In genomic region chr11:6625478-6626387, GRCm38 (mm10) we compare ENCODE assay signal across 8 mouse cellular contexts. TPM values are rescaled to one million over a fixed set of nuclear protein-coding genes. Genes with fewer than 3 reads are reported as not detected.
DNase-seq lines count a peak whose midpoint lies in the region; ATAC-seq and TF ChIP-seq lines count a peak whose summit lies in the region.

Tbrg4 (minus strand) TSS chr11:6626067.

- H3K79me2 ChIP-seq in C2C12 (ENCODE audit: control insufficient read depth, insufficient read depth) = peaks cover 65% of the 10 kb centered on the region
- peaks cover 3% of the 10 kb centered on the region; the same call in 1 of the 2 replicates for H3K79me2 ChIP-seq in liver, adult 2 months (ENCODE audit: control insufficient read depth, insufficient read depth, low read length)
- H3K79me2 ChIP-seq in myocyte (ENCODE audit: control insufficient read depth, insufficient read depth) = peaks cover 51% of the 10 kb centered on the region

- DNase-seq in brain, embryonic 14.5 days (ENCODE audit: low read depth) = peak; percentile 98
- DNase-seq in liver, adult 2 months (ENCODE audit: extremely low read depth, low read depth, low spot score) = peak; percentile 84
- peak; percentile 95 for DNase-seq in splenic B cell, adult 2 months (ENCODE audit: low read depth, low spot score)

- H3K79me3 ChIP-seq in C2C12 (ENCODE audit: low read depth) = peaks cover 41% of the 10 kb centered on the region

- peak within 1 kb of the TSS; percentile 89 for H3K4me2 ChIP-seq in heart, embryonic 11.5 days
- H3K4me2 ChIP-seq in kidney, embryonic 16.5 days (replicated peaks; ENCODE audit: low read depth, low read length) = peak within 1 kb of the TSS; percentile 97
- H3K4me2 ChIP-seq in myocyte (ENCODE audit: low read depth) = peak within 1 kb of the TSS; percentile 98

- H3K27ac ChIP-seq in heart, embryonic 11.5 days (ENCODE audit: low read depth, low read length) = peak within 1 kb of the TSS; percentile 87
- peak within 1 kb of the TSS; percentile 96 for H3K27ac ChIP-seq in kidney, embryonic 16.5 days (ENCODE audit: low read length)
- H3K27ac ChIP-seq in liver, adult 2 months (replicated peaks; ENCODE audit: insufficient read depth, low read depth, low read length) = peak within 1 kb of the TSS; percentile 96

- peak; percentile 92 for ATAC-seq in heart, embryonic 11.5 days (replicated peaks; ENCODE audit: insufficient number of reproducible peaks, low FRiP score, low TSS enrichment)
- peak; percentile 94 for ATAC-seq in kidney, embryonic 16.5 days (ENCODE audit: low FRiP score, low TSS enrichment)

- no peaks in the 10 kb centered on the region for H3K9me3 ChIP-seq in erythroblast, embryonic 14.5 days (ENCODE audit: control insufficient read depth, low read length)
- no peaks in the 10 kb centered on the region for H3K9me3 ChIP-seq in heart, embryonic 11.5 days (replicated peaks; ENCODE audit: control insufficient read depth, low read length)
- no peaks in the 10 kb centered on the region for H3K9me3 ChIP-seq in kidney, embryonic 16.5 days (ENCODE audit: low read length)

- H3K4me1 ChIP-seq in erythroblast, embryonic 14.5 days (ENCODE audit: control insufficient read depth) = peaks cover 45% of the 10 kb centered on the region
- H3K4me1 ChIP-seq in heart, embryonic 11.5 days (ENCODE audit: control insufficient read depth, insufficient read depth, low read length) = peaks cover 15% of the 10 kb centered on the region
- H3K4me1 ChIP-seq in kidney, embryonic 16.5 days (ENCODE audit: insufficient read depth, low read length) = peaks cover 22% of the 10 kb centered on the region
- H3K4me1 ChIP-seq in liver, adult 2 months (ENCODE audit: control insufficient read depth, insufficient read depth, low read length) = peaks cover 7% of the 10 kb centered on the region

- H3K27me3 ChIP-seq in C2C12 (ENCODE audit: control insufficient read depth, insufficient read depth, insufficient read length) (no peaks in the 10 kb centered on the region), myocyte (ENCODE audit: control insufficient read depth, insufficient read depth, insufficient read length) (no peaks in the 10 kb centered on the region)
- no peaks in the 10 kb centered on the region for H3K27me3 ChIP-seq in erythroblast, embryonic 14.5 days (ENCODE audit: control insufficient read depth)
- no peaks in the 10 kb centered on the region for H3K27me3 ChIP-seq in heart, embryonic 11.5 days (ENCODE audit: control insufficient read depth, insufficient read depth, low read length)
- H3K27me3 ChIP-seq in kidney, embryonic 16.5 days (ENCODE audit: insufficient read depth, low read length) = no peaks in the 10 kb centered on the region
- H3K27me3 ChIP-seq in liver, adult 2 months (ENCODE audit: control insufficient read depth, insufficient read depth, low read length) = no peaks in the 10 kb centered on the region
- H3K27me3 ChIP-seq in splenic B cell, adult 2 months (ENCODE audit: control insufficient read depth, insufficient read depth, low read length, poor library complexity, severe bottlenecking) = no peaks in the 10 kb centered on the region

- no peak for TF ChIP-seq CTCF in C2C12 (IDR thresholded peaks at IDR 0.05; ENCODE audit: control insufficient read depth, insufficient read depth, insufficient read length)
- no peak for TF ChIP-seq CTCF in brain, embryonic 14.5 days (IDR thresholded peaks at IDR 0.05; ENCODE audit: borderline replicate concordance, extremely low read depth, insufficient read depth, insufficient read length)
- no peak for TF ChIP-seq CTCF in liver, adult 2 months (IDR thresholded peaks at IDR 0.05; ENCODE audit: low read depth, low read length)

- peak within 1 kb of the TSS; percentile 91 for H3ac ChIP-seq in C2C12 (ENCODE audit: control insufficient read depth, insufficient read length, low read depth)
- peak within 1 kb of the TSS; percentile 54 for H3ac ChIP-seq in myocyte (ENCODE audit: control insufficient read depth, insufficient read length)

- TF ChIP-seq POLR2A in brain, embryonic 14.5 days (IDR thresholded peaks at IDR 0.05; ENCODE audit: borderline replicate concordance, extremely low read depth, insufficient read depth, insufficient read length, poor library complexity, severe bottlenecking) = peak; percentile 77; the same call in 1 of the 2 replicates
- TF ChIP-seq POLR2A in liver, adult 2 months (IDR thresholded peaks at IDR 0.05; ENCODE audit: extremely low read depth, insufficient read depth, low read length) = peak; percentile 66
- peak; percentile 82 for TF ChIP-seq POLR2A in myocyte (IDR thresholded peaks at IDR 0.05; ENCODE audit: insufficient read length, low read depth)

- peak within 1 kb of the TSS; percentile 89 for H3K9ac ChIP-seq in heart, embryonic 11.5 days (ENCODE audit: low read depth, low read length)
- H3K9ac ChIP-seq in kidney, embryonic 16.5 days (replicated peaks; ENCODE audit: low read length) = peak within 1 kb of the TSS; percentile 95
- H3K9ac ChIP-seq in liver, adult 2 months (ENCODE audit: low read depth, low read length) = peak within 1 kb of the TSS; percentile 91

- peak within 1 kb of the TSS; percentile 68 for H3K4me3 ChIP-seq in C2C12 (ENCODE audit: insufficient read depth, poor library complexity, severe bottlenecking)
- H3K4me3 ChIP-seq in erythroblast, embryonic 14.5 days (replicated peaks) = peak within 1 kb of the TSS; percentile 99
- H3K4me3 ChIP-seq in heart, embryonic 11.5 days (ENCODE audit: low read depth, low read length) = peak within 1 kb of the TSS; percentile 72
- peak within 1 kb of the TSS; percentile 86 for H3K4me3 ChIP-seq in kidney, embryonic 16.5 days (ENCODE audit: low read length)
- H3K4me3 ChIP-seq in liver, adult 2 months (ENCODE audit: insufficient read depth, low read depth, low read length) = peak within 1 kb of the TSS; percentile 95
- peak within 1 kb of the TSS; percentile 98 for H3K4me3 ChIP-seq in myocyte

- under 1% methylated on average over 66 of the region's 66 CpGs for WGBS in heart, embryonic 11.5 days (ENCODE audit: insufficient replicate concordance)
- under 1% methylated on average over 65 of the region's 66 CpGs for WGBS in kidney, embryonic 16.5 days
- under 1% methylated on average over 66 of the region's 66 CpGs for WGBS in liver, adult 2 months

- H3K36me3 ChIP-seq in C2C12 (ENCODE audit: control insufficient read depth, insufficient read depth) (peaks cover 44% of the 10 kb centered on the region), myocyte (ENCODE audit: control insufficient read depth, insufficient read depth) (peaks cover 23% of the 10 kb centered on the region)
- H3K36me3 ChIP-seq in erythroblast, embryonic 14.5 days (ENCODE audit: control insufficient read depth) = peaks cover 41% of the 10 kb centered on the region
- peaks cover 23% of the 10 kb centered on the region for H3K36me3 ChIP-seq in heart, embryonic 11.5 days (ENCODE audit: control insufficient read depth, insufficient read depth, low read length)
- peaks cover 27% of the 10 kb centered on the region for H3K36me3 ChIP-seq in kidney, embryonic 16.5 days (ENCODE audit: insufficient read depth, low read length)
- peaks cover 17% of the 10 kb centered on the region; the same call in 1 of the 2 replicates for H3K36me3 ChIP-seq in liver, adult 2 months (ENCODE audit: control insufficient read depth, insufficient read depth, low read length)
- H3K36me3 ChIP-seq in splenic B cell, adult 2 months (ENCODE audit: control insufficient read depth, insufficient read depth, low read length, poor library complexity, severe bottlenecking) = peaks cover 7% of the 10 kb centered on the region

TF ChIP-seq in C2C12, 6 proteins besides CTCF, POLR2A, EP300 and RAD21:
- no peak for TF ChIP-seq FOSL1 (IDR thresholded peaks at IDR 0.05; ENCODE audit: insufficient read depth, low read length, poor library complexity, severe bottlenecking)
- no peak for TF ChIP-seq USF1 (IDR thresholded peaks at IDR 0.05; ENCODE audit: low read depth)
- TF ChIP-seq MYOD1 (IDR thresholded peaks at IDR 0.05; ENCODE audit: control insufficient read depth, insufficient read length, low read depth) = no peak
- TF ChIP-seq CEBPB (IDR thresholded peaks at IDR 0.05; ENCODE audit: low read depth) = no peak
- no peak for TF ChIP-seq MYOG (IDR thresholded peaks at IDR 0.05; ENCODE audit: control insufficient read depth, extremely low read depth, insufficient read length)
- peak; percentile 97 for TF ChIP-seq MAX (IDR thresholded peaks at IDR 0.05)
TF ChIP-seq in C2C12: peak in this region for 1.

TF ChIP-seq in myocyte, 11 proteins besides CTCF, POLR2A, EP300 and RAD21:
- peak; percentile 83 for TF ChIP-seq MAX (IDR thresholded peaks at IDR 0.05; ENCODE audit: low read depth)
- no peak for TF ChIP-seq CEBPB (IDR thresholded peaks at IDR 0.05; ENCODE audit: insufficient read depth, poor library complexity, severe bottlenecking)
- peak in 1 of 3 experiments; percentile 11 for TF ChIP-seq MYOG (IDR thresholded peaks at IDR 0.05; ENCODE audit: control insufficient read depth in 1 of 3, insufficient read depth in 1 of 3, insufficient read length in 2 of 3, low read depth in 2 of 3)
- peak; percentile 67 for TF ChIP-seq SRF (IDR thresholded peaks at IDR 0.05; ENCODE audit: control insufficient read depth, insufficient read length, low read depth)
- peak; percentile 88 for TF ChIP-seq POLR2AphosphoS2 (IDR thresholded peaks at IDR 0.05; ENCODE audit: insufficient read length, low read depth)

RNA-seq across cellular contexts. Expression of gene Tbrg4, which starts in this region (rescaled TPM):
- 116 TPM for polyA plus RNA-seq in C2C12 (2012; fragmentation: generic; extraction: Trizol)
- polyA plus RNA-seq in brain, embryonic 14.5 days (2012; rRNA removed) = 86.0 and 103 TPM in 2 replicates
- 6.6 and 9.6 TPM in 2 replicates for polyA plus RNA-seq in erythroblast, embryonic 14.5 days (2012)
- 43.7 and 45.8 TPM in 2 replicates for polyA plus RNA-seq in heart, embryonic 11.5 days (2014; fragmentation: Nextera tagmentation; extraction: Ambion mirVana)
- 45.6 and 49.1 TPM in 2 replicates for polyA plus RNA-seq in kidney, embryonic 16.5 days (2015; fragmentation: Nextera tagmentation; extraction: Ambion mirVana)
- 17.7 and 18.0 TPM in 2 replicates for total RNA-seq in liver, adult 2 months (2014; rRNA removed)
- 49.4 and 71.0 TPM in 2 replicates for polyA plus RNA-seq in liver, adult 2 months (2012; rRNA removed)
- polyA plus RNA-seq in myocyte (2012; fragmentation: generic; extraction: Trizol) = 71.7 TPM

Comparison
In these comparisons a context has a peak if more than half of its experiments do, and no peak if none do; other contexts are left out.
1. Peak in every context shown above with its lines: DNase-seq, ATAC-seq, H3K4me3 ChIP-seq and H3K27ac ChIP-seq.